Mouse (Mus musculus) layer of hippocampus, postnatal 36 days (tissue): Measurements from ENCODE around the gene Fyn. TPM values are rescaled to one million over a fixed set of nuclear protein-coding genes. Genes with fewer than 3 reads are reported as not detected.

Experiments used
- DNase-seq, 2 experiments: peaks; one replicate each; pipeline ENCODE4 v3.0.0; 2022
- total RNA-seq, 2 experiments: library from RNA; stranded (reverse); gene quantifications; 2 replicates each; pipeline ENCODE4 v1.2.3; 2021

Gene Fyn
- total RNA-seq, 2 experiments from 2014 or later, result 137 to 141 TPM

DNA sequence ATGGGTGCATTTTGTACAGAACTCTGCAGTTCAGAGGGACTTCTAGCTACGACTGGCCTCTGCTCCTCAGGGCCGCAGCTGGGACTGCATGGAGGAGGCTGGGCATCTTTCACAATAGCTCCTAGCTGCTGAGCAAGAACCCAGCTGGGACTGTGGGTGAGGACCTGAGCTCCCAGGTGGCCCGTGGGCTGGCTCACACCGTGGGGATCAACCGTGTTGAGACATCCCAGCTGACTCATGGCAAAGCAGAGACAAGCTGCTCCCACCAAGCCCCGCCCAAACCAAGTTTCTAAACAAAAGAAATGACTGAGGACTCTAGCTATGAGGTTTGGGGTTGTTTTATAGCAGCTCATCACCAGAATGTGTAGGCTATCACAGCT is 204.0 kb downstream of the Fyn start:
- DNase-seq, result peak; percentile 66 to 70

DNA sequence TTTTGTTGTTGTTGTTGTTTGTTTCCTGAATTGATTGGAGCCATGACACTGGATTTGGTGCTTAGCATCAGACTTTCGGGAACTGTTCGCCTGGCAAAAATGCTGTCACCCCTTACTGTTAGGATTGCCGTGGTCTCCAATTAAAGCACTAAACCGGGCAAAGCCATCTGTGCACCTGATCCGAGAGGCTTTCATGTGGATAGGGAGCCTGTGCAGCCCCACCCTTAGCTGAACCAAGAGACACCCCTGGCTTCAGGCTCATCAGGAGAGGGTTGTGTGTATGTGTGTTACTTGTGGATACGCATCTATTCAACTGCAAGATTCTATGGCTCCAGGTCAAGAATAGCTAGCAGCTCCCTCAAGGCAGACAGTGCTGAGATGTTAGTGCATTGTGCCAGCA is 207.8 kb downstream of the Fyn start:
- DNase-seq, result no peak

DNA sequence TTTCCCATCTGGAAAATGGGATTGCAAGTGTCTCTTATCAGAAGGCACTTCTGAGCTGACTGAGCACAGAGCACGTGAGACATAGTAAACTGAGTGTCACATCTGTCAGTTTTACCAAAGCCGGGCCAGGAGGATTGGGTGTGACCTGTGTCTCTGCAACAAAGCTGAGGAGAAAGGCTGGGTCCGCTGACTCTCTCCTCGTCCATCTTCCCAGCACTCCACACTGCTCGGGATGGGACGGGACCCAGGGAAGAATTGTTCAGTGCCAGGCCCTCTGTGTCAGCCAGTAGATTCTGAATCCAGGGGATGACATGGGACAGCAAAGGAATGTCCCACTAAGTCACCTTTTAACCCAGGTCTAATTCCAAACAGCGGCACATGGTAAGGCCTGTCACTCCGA is 211.8 kb downstream of the Fyn start:
- DNase-seq, result no peak

DNA sequence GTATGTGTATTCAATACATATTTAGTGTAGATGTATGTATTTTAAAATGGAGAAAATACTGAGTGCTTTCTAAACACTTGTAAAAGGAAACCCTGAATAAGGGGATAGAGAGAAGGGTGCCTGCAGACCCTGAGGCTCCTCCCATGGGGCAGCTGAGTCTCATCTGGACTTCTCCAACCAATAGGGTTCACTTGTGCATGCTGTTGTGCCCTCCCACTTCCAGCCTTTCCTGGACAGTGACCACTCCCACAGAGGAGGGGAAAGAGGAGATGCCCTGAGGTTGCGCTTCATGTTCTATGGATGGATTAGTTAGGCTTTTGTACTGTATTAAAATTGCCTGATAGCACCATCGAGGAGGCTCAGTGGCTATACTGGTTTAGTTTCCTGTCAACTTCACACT is 213.7 kb downstream of the Fyn start:
- no peak for DNase-seq

DNA sequence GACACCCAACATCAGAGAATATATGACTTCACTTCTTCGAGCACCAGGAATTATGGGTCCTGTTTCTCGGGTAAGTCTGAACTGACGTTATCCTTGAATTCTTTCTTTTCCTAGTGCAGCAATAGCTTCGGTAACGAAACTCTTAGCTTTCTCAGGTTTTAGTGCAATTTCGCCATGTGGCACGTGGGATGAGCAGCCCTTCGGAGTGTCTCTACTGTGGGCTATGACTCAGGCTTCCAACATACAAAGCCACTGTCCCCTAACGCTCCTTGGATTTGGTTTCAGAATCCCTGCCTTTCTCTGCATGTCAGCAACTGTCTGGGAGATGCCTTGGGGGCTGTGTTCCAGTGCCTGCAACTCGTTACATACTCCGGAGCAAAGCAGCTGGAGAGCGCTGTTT is 215.1 kb downstream of the Fyn start:
- no peak for DNase-seq

DNA sequence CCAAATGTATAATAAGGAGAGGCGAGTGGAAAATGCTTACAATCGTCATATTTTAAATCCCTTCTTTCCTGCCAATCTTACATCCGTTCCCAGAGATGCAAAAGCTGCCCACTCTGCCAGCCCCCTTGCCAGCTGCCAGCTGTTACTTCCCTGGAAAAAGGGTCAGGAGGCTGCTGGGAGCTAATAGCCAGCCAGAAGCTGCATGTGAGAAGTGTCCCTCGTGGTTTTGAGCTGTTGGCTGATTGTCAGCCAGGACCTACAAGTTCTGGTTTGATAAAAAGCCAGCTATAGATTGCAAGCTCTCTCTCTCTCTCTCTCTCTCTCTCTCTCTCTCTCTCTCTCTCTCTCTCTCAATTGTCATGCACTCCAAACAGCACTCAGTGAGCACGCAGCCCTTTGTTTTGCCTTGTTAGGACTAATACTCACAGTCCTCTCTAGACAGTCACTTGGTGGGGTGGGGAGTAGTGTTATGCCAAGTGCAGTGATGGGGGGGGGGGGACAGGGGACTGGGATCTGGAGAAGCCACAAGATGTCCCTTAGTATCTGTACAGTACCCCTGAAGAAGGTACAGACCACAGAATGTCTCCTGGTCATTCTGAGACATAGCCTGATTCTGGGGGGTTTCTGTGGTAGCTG is 218.8 kb downstream of the Fyn start:
- no peak for DNase-seq

DNA sequence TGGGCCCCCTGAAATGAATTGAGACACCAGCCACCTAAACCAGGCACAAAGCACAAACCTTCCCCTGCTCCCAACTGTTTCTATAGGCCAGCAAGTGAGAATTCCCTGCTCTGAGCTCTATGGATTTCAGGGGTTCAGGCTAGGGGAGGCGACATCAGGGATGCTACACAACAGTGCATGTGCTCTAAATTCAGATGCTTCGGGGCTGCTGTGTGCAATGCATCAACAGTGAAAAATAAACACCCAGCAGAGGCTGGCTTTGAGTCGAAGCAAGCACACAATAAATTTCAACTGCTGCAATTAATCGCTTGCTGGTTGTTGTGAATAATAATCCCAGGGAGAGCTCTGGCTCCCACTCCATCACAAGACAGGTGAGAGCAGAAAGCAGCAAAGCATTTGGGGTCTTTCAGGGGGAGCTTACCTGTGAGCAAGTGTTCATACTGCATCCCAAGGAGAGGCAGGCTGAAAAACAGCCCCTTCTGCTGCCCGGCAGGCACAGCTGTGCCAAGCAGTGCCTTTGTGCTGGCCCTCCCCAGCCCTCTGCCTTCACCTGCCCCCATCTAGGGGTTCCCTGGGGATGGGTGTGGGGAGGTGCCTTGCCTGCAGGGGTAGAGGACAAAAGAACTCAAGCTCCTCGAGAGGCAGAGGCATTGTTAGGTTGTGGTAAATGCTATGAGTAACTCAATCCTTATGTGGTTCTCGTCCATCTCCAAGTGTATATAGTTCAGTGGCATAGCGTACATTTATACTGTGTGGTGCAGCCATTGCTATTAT is 219.5 kb downstream of the Fyn start:
- no peak for DNase-seq

DNA sequence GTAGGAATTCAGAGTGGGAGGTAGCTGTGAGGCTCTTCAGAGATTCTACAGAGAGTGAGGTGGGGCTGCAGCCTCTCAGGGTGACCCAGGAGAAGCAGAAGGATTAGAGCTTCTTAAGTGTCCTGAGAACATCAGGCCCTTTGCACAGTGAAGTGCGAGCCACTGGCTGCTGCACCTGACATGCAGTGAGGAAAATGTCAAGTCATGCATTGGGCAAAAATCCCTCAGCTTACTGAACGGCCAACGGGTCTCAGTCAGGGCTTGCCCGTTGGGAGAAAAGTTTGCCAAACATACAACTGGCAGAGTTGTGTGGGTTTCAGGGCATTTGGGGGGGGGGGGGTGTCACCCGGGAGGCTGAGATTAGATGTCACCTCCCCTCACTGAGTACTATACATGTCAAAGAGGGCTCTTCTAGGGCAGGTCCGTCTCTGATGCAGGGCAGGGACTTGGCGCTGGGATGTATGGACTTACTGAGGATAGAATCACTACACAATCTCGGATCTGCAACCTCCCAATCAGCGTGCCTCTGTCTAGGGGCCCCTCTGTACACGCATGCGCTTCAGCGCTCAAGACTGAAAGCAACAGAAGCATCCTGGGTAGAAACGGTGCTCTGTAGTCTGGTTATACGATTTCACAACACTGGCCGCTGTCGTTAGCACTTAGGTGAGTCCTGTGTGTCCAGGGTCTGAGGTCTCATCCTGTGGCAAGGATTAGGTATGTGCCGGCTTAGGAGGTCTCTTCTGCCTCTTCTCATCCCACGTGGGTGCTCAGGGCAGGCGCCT is 221.3 kb downstream of the Fyn start:
- no peak for DNase-seq

DNA sequence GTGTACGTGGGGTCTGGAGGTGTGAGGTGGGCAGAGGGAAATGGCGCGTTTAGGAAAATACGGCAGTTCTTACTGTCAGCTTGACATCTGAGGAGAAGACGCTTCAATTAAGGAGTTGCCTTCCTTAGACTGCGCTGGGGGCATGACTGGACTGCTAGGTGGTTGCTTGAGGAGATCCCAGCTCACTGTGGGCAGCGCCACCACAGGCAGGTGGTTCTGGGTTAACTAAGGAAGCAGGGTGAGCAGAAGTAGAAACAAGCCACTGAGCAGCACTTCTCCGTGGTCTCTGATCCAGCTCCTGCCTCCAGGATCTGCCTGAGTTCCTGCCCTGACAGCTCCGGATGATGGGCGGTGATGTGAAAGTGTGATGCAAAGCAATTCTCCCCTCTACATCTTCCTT is 222.0 kb downstream of the Fyn start:
- DNase-seq, result no peak

DNA sequence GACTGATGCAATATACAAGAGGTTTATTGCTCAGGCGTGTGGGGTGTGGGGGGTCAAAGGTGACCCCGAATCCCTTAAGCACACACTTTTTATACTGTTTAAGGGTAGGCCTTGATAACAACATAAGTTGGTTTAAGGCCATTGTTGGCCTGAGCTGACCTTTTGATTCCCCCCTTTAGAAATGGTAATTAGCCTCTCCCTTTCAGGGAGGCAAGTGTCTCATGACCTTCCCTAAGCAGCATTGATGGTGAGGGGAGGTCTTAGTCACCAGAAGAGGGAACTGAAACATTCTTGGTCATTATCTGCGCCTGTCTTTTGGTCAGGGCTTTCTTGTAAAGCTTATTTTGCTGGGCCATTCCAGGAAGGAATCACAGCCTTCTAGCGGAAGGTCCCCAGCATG is 223.8 kb downstream of the Fyn start:
- no peak for DNase-seq

DNA sequence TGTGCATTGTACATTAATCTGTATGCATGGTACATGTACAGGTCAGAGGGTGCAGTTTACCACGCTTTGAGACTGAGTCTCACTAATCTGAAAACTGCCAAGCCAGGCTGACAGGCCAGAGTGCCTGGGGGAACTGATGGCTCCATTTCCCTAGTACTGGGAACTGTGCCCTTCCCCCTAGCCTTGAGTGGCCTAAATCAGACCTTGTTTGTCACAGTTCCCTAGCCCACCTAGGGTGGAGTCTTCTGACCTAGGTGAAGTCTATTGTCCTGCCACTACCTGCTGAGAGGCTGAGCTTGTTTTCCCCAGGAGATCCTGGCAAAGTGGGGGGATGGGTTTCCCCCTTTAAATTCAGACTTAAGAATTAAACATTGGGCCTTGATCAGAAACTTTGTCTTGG is 226.1 kb downstream of the Fyn start:
- DNase-seq, result no peak

DNA sequence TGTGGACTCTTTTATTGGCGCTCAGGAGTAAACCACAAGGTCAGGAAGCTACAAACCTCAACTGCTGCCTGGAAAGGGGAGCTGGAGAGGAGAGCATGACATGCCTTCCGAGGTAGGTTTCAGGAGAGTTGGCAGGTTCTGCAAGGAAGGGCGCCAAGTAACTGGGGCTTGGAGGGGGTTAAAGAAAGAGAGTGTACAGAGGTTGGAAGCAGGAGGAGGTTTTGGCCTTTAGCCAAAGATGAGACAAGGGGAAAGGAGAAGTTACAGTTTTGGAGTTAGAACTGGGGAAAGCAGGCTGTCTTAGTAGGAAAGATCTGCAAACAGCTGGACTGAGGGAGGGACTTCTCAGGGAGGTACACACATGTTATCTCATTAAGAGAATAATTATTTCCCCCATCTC is 227.2 kb downstream of the Fyn start:
- no peak for DNase-seq

DNA sequence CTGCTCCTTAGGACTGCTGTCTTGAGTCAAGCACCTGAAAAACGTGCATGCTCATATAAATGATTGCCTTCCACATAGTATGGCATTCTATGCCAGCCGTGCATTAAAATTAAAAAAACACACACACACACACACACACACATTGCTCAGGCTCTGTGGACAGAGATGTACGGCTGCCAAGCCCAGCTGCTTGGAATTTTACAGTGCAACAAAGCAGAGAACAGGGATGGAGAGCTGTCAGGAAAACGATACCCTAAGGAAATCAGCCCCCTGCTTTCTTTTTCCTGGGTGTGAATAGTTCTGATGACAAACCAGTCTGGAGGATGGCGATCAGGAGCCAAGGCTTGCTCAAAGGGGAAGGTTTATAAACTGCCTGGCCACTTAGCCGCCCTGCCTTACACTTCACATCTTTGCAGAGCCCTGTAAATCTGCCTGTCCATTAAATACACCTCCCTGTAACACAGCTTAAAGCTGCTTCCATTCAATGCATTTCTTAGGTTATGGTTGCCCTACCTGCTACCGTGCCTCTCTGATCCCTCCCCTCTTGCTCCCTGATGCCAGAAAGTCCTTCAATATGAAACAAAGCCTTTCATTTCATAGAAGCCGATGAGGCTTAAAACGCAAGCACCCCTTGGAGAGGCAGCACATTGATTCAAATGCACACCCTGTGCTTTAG is 228.6 kb downstream of the Fyn start:
- no peak for DNase-seq

DNA sequence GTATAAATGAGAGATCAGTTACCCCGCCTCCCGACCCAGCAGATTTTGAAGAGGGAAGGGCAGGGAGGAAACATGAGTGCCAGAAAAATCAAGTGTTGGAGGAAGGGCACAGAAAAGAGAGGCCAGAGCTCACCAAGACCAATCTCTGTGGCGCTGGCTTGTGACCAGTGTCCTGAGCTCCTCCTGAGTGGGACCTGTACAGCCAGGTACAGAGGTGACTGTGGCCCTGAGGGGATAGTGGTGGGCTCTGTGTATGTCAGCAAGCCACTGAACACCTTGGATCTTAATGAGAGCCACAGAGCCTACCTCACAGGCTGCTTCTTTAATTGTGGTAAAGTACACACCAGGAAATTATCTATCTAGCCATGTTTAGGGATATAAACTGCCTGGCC is 229.1 kb downstream of the Fyn start:
- DNase-seq, result no peak

DNA sequence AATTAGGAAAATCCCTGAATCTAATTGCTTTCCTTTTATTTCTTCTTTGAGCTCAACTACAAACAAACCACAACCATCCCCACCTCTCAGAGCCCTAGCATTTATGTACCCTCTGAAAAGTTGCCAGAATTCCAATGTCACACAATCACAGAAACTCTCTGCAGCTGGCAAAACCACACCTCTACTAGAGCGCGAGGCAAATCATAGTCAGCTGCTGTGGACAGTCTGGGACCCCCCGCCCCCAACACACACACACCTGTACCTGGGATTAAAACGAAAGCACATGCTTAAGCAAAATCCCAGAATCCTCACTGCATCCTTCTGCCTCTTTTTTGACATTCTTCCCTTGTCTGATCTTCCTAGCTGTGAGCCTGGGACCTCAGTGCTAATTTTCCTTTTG is 230.9 kb downstream of the Fyn start:
- DNase-seq, result no peak

DNA sequence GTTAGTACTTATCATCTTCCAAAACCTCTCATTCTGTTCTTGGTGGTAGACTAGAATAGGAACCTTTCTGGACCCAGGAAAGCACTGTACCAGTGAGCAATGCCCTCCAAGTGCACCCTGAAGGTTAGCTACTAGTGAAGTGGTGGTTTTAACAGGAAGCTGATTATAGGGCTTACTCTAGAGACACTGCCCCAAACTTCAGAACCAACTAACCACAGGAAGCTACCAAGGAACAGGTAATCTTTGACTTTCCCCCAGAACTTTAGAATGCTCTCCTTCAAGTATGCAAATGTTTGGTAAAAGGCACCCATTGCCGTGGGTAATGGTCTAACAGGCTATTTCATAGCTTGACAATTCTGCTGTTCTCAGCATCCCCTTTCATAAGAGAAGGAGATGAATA is 231.5 kb downstream of the Fyn start:
- DNase-seq, result no peak

DNA sequence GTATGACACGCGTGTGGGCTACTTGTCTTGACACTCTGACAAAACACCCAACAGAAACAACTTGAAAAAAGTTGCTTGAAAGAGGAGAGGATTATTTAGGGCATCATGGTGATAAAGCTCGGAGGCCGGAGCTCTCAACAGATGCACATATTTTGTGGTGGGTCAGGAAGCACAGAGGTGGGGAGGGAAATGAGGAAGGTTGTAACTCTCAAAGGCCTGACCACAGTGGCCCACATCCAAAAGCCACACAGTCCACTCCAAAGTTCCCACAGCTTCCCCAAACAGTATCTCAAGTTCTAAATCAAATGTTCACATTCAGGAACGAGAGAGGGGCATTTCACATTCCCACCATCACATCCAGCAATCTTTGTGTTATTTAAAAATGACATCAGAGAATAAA is 232.4 kb downstream of the Fyn start:
- DNase-seq, result no peak

DNA sequence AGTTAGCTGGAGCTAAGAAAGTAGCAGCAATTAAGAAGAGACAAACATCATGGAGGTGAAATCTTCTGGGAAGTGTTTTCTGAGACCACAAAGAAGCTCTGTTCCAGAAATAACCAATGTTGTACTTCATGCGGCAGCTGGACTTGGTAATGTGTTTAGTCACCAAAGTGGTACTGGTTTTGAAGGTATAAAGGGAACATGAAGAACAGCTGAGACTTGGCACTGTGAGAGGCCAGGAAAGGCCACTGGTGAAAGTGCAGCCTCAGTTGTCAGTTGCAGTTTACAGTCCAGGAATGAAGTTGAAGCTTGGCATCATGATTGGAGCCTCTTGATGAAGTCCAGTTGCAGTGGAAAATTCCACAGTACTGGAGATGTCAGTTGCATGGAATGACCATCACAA is 237.8 kb downstream of the Fyn start:
- DNase-seq, result no peak

DNA sequence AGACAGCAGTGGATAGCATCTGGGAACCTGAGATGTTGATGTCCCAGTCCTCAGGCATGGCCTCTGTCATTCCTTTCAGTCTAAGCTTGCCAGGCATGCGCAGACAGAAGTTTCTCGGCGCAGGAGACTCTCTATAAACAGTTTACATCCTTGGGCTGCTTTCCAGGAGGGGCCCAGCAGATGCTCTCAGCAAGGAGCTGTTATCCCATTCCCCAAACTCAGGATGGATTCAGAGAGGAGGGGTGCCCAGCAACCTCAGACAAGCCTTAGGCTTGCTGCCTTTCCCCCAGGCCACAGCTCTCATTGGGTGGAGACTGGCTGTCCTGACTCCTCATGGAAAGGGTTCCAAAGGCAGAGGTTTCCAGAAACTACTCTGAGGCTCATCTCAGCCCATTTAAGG is 242.6 kb downstream of the Fyn start:
- DNase-seq, result no peak

DNA sequence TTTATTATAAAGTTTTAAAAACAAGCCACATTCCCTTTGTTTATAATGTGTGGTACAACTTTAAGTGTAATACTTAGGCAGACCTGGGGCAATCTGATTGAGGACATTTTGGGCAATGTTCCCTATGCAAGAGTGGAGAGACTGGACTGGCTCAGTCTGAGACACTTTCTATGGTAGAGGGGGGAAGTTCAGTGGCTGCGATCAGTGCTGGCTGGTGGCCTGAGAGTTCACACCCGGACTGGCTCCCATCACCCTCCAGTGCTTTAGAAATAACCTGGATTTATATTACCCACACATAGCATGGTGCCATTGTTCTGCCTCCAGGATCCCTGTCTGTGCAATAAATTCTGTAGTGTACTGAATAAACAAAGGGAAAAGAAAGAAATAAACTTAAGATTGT is 243.5 kb downstream of the Fyn start:
- no peak for DNase-seq

DNA sequence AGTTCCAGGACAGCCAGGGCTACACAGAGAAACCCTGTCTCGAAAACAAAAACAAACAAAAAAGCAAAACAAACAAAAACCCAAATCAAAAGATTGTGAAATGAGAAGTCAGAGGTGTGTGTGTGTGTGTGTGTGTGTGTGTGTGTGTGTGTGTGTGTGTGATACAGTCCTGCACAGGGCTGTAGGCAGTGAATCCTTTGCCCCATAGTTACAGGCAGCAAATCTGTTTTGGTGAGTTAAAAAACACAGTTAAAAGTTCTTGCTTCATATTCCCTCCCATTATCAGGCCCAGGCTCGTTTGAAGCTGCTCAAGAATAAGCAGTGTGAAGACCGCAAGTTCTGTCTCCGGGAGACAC is 244.0 kb downstream of the Fyn start, which contains the start of gene Traf3ip2:
Traf3ip2 (plus strand) TSS at position 302 of the 356 bp plus-strand sequence.
- no peak for DNase-seq

DNA sequence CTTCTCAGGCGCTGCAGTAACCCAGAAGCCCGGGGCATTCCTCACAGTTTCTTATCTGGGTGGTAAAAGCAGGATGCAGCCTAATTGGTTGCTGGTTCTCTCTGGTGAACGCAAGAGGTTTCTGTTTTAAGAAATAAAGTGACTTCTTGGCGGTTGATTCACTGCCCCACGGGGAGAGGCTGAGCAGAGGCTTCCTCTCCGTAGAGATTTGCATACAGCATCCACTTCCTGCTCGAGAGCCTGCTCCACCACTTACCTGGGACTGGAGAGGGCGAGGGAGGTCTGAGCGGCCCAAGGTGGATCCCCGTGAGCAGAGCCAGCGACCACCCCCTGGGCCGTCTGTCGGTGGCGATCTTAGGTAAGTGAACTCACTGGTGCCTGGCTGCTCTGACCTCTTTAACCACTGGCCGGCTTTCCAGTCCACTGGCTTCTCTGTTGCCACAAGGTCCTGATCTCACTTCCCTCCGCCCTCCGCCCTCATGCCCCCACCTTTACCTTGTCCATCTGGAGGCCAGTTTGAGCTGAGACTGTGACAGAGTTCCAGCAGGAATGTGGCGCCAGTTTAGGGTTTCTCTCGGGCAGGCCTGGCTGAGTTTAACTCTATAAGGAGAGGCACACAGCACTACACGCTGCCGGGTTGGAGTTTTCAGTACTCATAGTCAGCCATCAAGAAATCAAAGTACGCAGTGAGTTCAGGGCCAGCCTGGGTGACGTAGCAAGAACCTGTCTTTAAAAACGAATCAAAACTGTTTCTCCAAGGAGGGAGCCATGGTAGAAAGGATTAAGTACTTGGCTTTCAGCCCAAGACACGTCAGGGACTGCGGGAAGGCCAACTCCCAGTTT is 244.6 kb downstream of the Fyn start:
- DNase-seq, result no peak
